Mouse (Mus musculus): Measurements from ENCODE around the gene Topors. TPM values are rescaled to one million over a fixed set of nuclear protein-coding genes. Genes with fewer than 3 reads are reported as not detected.
A peak's percentile ranks its signal among the peaks of the same experiment; 100 is the strongest.
"Not testable (repeated sequence)": the region's sequence is repeated elsewhere in the genome, so short reads cannot be mapped to it uniquely, and the experiment has no call there.

Topors gene
- polyA plus RNA-seq, 1 experiment from 2014 or later = 16.8 TPM

DNA sequence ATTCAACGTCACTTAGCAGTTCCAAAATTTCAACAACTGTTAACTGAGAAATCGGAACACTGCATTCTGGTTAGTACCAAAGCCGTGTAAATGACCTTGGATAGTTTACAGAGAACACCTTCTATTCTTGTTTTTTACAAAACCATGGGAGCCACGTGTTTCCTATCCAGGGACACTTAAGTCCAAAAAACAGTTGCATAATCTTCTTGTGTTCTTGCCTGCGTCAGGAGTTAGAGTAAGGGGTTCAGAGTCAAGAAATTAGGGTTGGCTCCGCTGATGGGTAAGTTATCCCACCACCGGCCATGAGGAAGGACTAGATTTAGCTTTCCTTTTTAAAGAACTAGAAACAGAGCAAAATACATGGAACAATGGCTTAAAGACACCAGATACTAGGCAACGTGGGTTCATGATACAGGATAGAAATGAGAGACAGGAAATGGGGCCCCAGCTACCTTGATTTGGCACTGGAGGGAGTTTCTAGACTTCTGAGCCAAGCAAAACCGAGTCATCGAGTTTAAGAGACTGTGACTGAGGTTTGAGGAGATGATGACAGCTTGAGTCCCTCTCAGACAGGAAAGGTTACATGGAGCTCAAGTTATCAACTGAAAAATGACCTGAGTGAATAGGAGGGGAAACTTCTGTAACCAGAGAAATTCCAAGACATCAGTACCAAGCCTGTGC, 32.9 kb upstream of the Topors start:
- TF ChIP-seq CTCF (IDR thresholded peaks at IDR 0.05; ENCODE audit: low read depth) (no peak), EP300 (optimal IDR thresholded peaks at IDR 0.05) (no peak)
- no peaks in the 10 kb centered on the region for H3K9me3 ChIP-seq (ENCODE audit: control insufficient read depth, low read length)
- 77% methylated on average over 10 of the region's 10 CpGs for WGBS
- H3K27ac ChIP-seq (replicated peaks) = no peak overlapping the region
- DNase-seq (ENCODE audit: low spot score) (no peak), ATAC-seq (ENCODE audit: low FRiP score, low TSS enrichment) (no peak)
- H3K4me3 ChIP-seq (ENCODE audit: low read depth, low read length) = no peak overlapping the region
- no peak overlapping the region for H3K9ac ChIP-seq (ENCODE audit: low read length)
- H3K4me2 ChIP-seq (replicated peaks; ENCODE audit: low read depth) = no peak overlapping the region
- H3K36me3 ChIP-seq (ENCODE audit: control insufficient read depth, insufficient read depth, low read length) = no peaks in the 10 kb centered on the region
- no peaks in the 10 kb centered on the region for H3K4me1 ChIP-seq (replicated peaks; ENCODE audit: control insufficient read depth, insufficient read depth)
- H3K27me3 ChIP-seq (ENCODE audit: control insufficient read depth, insufficient read depth, low read length) = no peaks in the 10 kb centered on the region

GRCm38 (mm10) chr4:40301076-40301789, 31.6 kb upstream of the Topors start:
- WGBS = 9% methylated on average over 16 of the region's 16 CpGs

DNA sequence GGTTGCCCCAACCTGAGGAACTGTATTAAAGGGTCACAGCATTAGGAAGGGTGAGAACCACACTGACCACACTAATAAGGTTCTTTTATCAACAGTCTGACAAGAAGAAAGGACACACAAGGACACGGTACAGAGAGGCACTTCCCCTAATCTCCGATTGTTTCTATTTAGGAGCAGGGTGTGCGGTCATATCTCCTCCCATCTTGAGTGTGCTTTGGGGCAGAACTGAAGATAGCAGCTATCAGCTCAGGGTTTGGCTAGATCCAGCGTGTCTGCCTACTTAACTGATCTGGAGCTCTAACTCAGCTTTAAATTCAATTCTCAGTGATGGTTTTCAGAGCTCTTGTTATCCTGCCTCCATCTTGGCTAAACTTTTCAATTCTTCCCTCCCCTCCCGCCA, 29.5 kb upstream of the Topors start:
- H3K27me3 ChIP-seq (ENCODE audit: control insufficient read depth, insufficient read depth, low read length) = no peaks in the 10 kb centered on the region

More at GRCm38 (mm10) chr4:40301076-40301789, 31.6 kb upstream of the Topors start:
- DNase-seq (ENCODE audit: low spot score) = peak; percentile 74
- TF ChIP-seq CTCF (IDR thresholded peaks at IDR 0.05; ENCODE audit: low read depth) (peak; percentile 94), EP300 (optimal IDR thresholded peaks at IDR 0.05) (no peak)
- Histone ChIP-seq H3K4me1 (replicated peaks; ENCODE audit: control insufficient read depth, insufficient read depth) (no peaks in the 10 kb centered on the region), H3K4me2 (replicated peaks; ENCODE audit: low read depth) (peak overlapping the region; percentile 42), H3K36me3 (ENCODE audit: control insufficient read depth, insufficient read depth, low read length) (no peaks in the 10 kb centered on the region), H3K27ac (replicated peaks) (no peak overlapping the region), H3K27me3 (ENCODE audit: control insufficient read depth, insufficient read depth, low read length) (no peaks in the 10 kb centered on the region), H3K4me3 (ENCODE audit: low read depth, low read length) (no peak overlapping the region), H3K9me3 (ENCODE audit: control insufficient read depth, low read length) (no peaks in the 10 kb centered on the region), H3K9ac (ENCODE audit: low read length) (no peak overlapping the region)
- ATAC-seq (ENCODE audit: low FRiP score, low TSS enrichment) = peak; percentile 71

DNA sequence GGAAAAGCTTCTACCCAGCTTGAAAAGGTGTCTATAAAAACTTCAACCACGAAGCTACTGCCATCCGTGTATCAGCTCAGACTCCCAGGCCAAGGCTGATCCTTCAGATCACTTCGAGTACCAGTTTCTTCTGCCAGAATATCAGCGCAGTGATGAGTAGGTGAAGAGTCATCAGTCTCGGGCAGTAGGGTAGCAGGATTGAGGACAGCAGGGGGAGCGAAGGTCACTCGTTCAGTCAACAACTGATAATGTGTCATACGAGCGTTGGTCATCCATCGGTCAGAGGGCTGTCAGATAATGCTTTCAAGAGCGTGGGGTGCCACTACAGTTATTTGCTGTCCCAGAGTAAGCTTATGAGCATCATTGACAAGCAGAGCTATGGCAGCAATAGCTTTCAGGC, 21.9 kb upstream of the Topors start:
- not testable (repeated sequence) for H3K27me3 ChIP-seq (ENCODE audit: control insufficient read depth, insufficient read depth, low read length); ATAC-seq (ENCODE audit: low FRiP score, low TSS enrichment); H3K4me2 ChIP-seq (replicated peaks; ENCODE audit: low read depth); H3K4me3 ChIP-seq (ENCODE audit: low read depth, low read length); DNase-seq (ENCODE audit: low spot score); H3K36me3 ChIP-seq (ENCODE audit: control insufficient read depth, insufficient read depth, low read length); H3K9me3 ChIP-seq (ENCODE audit: control insufficient read depth, low read length); H3K27ac ChIP-seq (replicated peaks); H3K4me1 ChIP-seq (replicated peaks; ENCODE audit: control insufficient read depth, insufficient read depth); H3K9ac ChIP-seq (ENCODE audit: low read length)
- WGBS = 92% methylated on average over 11 of the region's 11 CpGs

More for the DNA sequence above, 29.5 kb upstream of the Topors start:
- 57% methylated on average over 5 of the region's 5 CpGs for WGBS
- ATAC-seq (ENCODE audit: low FRiP score, low TSS enrichment) (no peak), DNase-seq (ENCODE audit: low spot score) (no peak)
- TF ChIP-seq CTCF (IDR thresholded peaks at IDR 0.05; ENCODE audit: low read depth) (no peak), EP300 (optimal IDR thresholded peaks at IDR 0.05) (no peak)
- no peak overlapping the region for H3K4me3 ChIP-seq (ENCODE audit: low read depth, low read length)
- no peak overlapping the region for H3K27ac ChIP-seq (replicated peaks)
- no peak overlapping the region for H3K9ac ChIP-seq (ENCODE audit: low read length)
- H3K36me3 ChIP-seq (ENCODE audit: control insufficient read depth, insufficient read depth, low read length) = no peaks in the 10 kb centered on the region
- no peaks in the 10 kb centered on the region for H3K4me1 ChIP-seq (replicated peaks; ENCODE audit: control insufficient read depth, insufficient read depth)
- H3K9me3 ChIP-seq (ENCODE audit: control insufficient read depth, low read length) = no peaks in the 10 kb centered on the region
- H3K4me2 ChIP-seq (replicated peaks; ENCODE audit: low read depth) = no peak overlapping the region

GRCm38 (mm10) chr4:40289046-40289445, 19.4 kb upstream of the Topors start:
- ATAC-seq (ENCODE audit: low FRiP score, low TSS enrichment) (no peak), DNase-seq (ENCODE audit: low spot score) (no peak)
- 86% methylated on average over 2 of the region's 2 CpGs for WGBS
- Histone ChIP-seq H3K4me2 (replicated peaks; ENCODE audit: low read depth) (no peak overlapping the region), H3K9ac (ENCODE audit: low read length) (no peak overlapping the region), H3K4me3 (ENCODE audit: low read depth, low read length) (no peak overlapping the region), H3K9me3 (ENCODE audit: control insufficient read depth, low read length) (no peaks in the 10 kb centered on the region), H3K36me3 (ENCODE audit: control insufficient read depth, insufficient read depth, low read length) (no peaks in the 10 kb centered on the region), H3K27me3 (ENCODE audit: control insufficient read depth, insufficient read depth, low read length) (no peaks in the 10 kb centered on the region), H3K4me1 (replicated peaks; ENCODE audit: control insufficient read depth, insufficient read depth) (no peaks in the 10 kb centered on the region), H3K27ac (replicated peaks) (no peak overlapping the region)
- TF ChIP-seq CTCF (IDR thresholded peaks at IDR 0.05; ENCODE audit: low read depth) = no peak
- TF ChIP-seq EP300 (optimal IDR thresholded peaks at IDR 0.05) = no peak

DNA sequence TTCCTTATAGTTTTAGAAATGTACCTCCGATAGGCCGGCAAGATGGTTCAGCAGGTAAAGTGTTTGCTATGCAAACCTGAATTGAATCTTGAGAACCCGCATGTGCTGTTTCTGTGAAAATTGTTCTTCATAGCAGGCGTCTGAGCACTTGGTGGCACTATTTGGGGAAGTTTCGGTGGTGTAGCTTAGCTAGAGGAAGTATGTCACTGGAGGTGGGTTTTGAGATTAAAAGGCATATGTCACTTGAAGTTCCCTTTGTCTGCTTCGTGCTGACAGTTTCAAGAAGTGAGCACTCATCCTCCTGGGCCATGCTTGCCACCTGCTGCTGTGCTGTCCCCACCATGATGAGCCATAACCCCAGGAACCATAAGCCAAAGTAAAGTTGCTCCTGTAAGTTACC, 17.8 kb upstream of the Topors start:
- Histone ChIP-seq H3K36me3 (ENCODE audit: control insufficient read depth, insufficient read depth, low read length) (no peaks in the 10 kb centered on the region), H3K27ac (replicated peaks) (no peak overlapping the region), H3K4me3 (ENCODE audit: low read depth, low read length) (no peak overlapping the region), H3K9me3 (ENCODE audit: control insufficient read depth, low read length) (no peaks in the 10 kb centered on the region), H3K9ac (ENCODE audit: low read length) (no peak overlapping the region), H3K4me1 (replicated peaks; ENCODE audit: control insufficient read depth, insufficient read depth) (no peaks in the 10 kb centered on the region), H3K27me3 (ENCODE audit: control insufficient read depth, insufficient read depth, low read length) (no peaks in the 10 kb centered on the region), H3K4me2 (replicated peaks; ENCODE audit: low read depth) (no peak overlapping the region)
- ATAC-seq (ENCODE audit: low FRiP score, low TSS enrichment) = no peak
- DNase-seq (ENCODE audit: low spot score) = no peak
- TF ChIP-seq EP300 (optimal IDR thresholded peaks at IDR 0.05) (no peak), CTCF (IDR thresholded peaks at IDR 0.05; ENCODE audit: low read depth) (no peak)
- 77% methylated on average over 6 of the region's 6 CpGs for WGBS
